Mouse (Mus musculus): Measurements from ENCODE around the gene Gm9964.
A peak's percentile ranks its signal among the peaks of the same experiment; 100 is the strongest.
"Not testable (repeated sequence)": the region's sequence is repeated elsewhere in the genome, so short reads cannot be mapped to it uniquely, and the experiment has no call there.

Gene Gm9964

GRCm38 (mm10) chr11:79296856-79297491, at the start of gene Gm9964:
Gm9964 (minus strand) TSS chr11:79296906.
- no peak for DNase-seq (ENCODE audit: extremely low read depth, low read depth, low spot score)

GRCm38 (mm10) chr11:79339808-79340781, 43.4 kb upstream of the Gm9964 start:
- DNase-seq (ENCODE audit: extremely low read depth, low read depth, low spot score): no peak

- no peak for DNase-seq (ENCODE audit: extremely low read depth, low read depth, low spot score)
Observed at GRCm38 (mm10) chr11:79339234-79339807, 42.6 kb upstream of the Gm9964 start, which contains the start of gene Nf1. Nf1 (plus strand) TSS chr11:79339693.

GRCm38 (mm10) chr11:79338621-79339020, 41.9 kb upstream of the Gm9964 start:
- no peak for DNase-seq (ENCODE audit: extremely low read depth, low read depth, low spot score)

GRCm38 (mm10) chr11:79336722-79337267, 40.1 kb upstream of the Gm9964 start:
- no peak for DNase-seq (ENCODE audit: extremely low read depth, low read depth, low spot score)

- DNase-seq (ENCODE audit: extremely low read depth, low read depth, low spot score): no peak
Observed at GRCm38 (mm10) chr11:79335077-79335476, 38.4 kb upstream of the Gm9964 start.

GRCm38 (mm10) chr11:79329585-79329984, 32.9 kb upstream of the Gm9964 start:
- DNase-seq (ENCODE audit: extremely low read depth, low read depth, low spot score): no peak

GRCm38 (mm10) chr11:79328060-79328459, 31.4 kb upstream of the Gm9964 start:
- no peak for DNase-seq (ENCODE audit: extremely low read depth, low read depth, low spot score)

- no peak for DNase-seq (ENCODE audit: extremely low read depth, low read depth, low spot score)
Observed at GRCm38 (mm10) chr11:79327106-79327505, 30.4 kb upstream of the Gm9964 start.

- DNase-seq (ENCODE audit: extremely low read depth, low read depth, low spot score): no peak
Observed at GRCm38 (mm10) chr11:79325663-79326062, 29.0 kb upstream of the Gm9964 start.

- no peak for DNase-seq (ENCODE audit: extremely low read depth, low read depth, low spot score)
Observed at GRCm38 (mm10) chr11:79323985-79324685, 27.4 kb upstream of the Gm9964 start.

GRCm38 (mm10) chr11:79319807-79320206, 23.1 kb upstream of the Gm9964 start:
- no peak for DNase-seq (ENCODE audit: extremely low read depth, low read depth, low spot score)

- peak; percentile 51 for DNase-seq (ENCODE audit: extremely low read depth, low read depth, low spot score)
Observed at GRCm38 (mm10) chr11:79316807-79317345, 20.2 kb upstream of the Gm9964 start.

GRCm38 (mm10) chr11:79310467-79310866, 13.8 kb upstream of the Gm9964 start:
- no peak for DNase-seq (ENCODE audit: extremely low read depth, low read depth, low spot score)

- no peak for DNase-seq (ENCODE audit: extremely low read depth, low read depth, low spot score)
Observed at GRCm38 (mm10) chr11:79307560-79308200, 11.0 kb upstream of the Gm9964 start.

GRCm38 (mm10) chr11:79306996-79307395, 10.3 kb upstream of the Gm9964 start:
- DNase-seq (ENCODE audit: extremely low read depth, low read depth, low spot score): no peak

- no peak for DNase-seq (ENCODE audit: extremely low read depth, low read depth, low spot score)
Observed at GRCm38 (mm10) chr11:79306510-79306909, 9.8 kb upstream of the Gm9964 start.

GRCm38 (mm10) chr11:79305697-79306340, 9.1 kb upstream of the Gm9964 start:
- DNase-seq (ENCODE audit: extremely low read depth, low read depth, low spot score): no peak

GRCm38 (mm10) chr11:79304245-79304644, 7.5 kb upstream of the Gm9964 start:
- DNase-seq (ENCODE audit: extremely low read depth, low read depth, low spot score): not testable (repeated sequence)
